8 mouse cellular contexts compared by ENCODE assay signal in genomic region chr11:99229641-99230260, GRCm38 (mm10). TPM values are rescaled to one million over a fixed set of nuclear protein-coding genes. Genes with fewer than 3 reads are reported as not detected.
DNase-seq lines count a peak whose midpoint lies in the region; ATAC-seq and TF ChIP-seq lines count a peak whose summit lies in the region.

No protein-coding gene starts in this region.

- H3K9me3 ChIP-seq in kidney, embryonic 15.5 days (replicated peaks), result no peaks in the 10 kb centered on the region
- no peaks in the 10 kb centered on the region for H3K9me3 ChIP-seq in forebrain, embryonic 14.5 days (replicated peaks; ENCODE audit: control insufficient read depth, low read length)
- H3K9me3 ChIP-seq in liver, postnatal 0 days (ENCODE audit: low read length), result no peaks in the 10 kb centered on the region

- under 1% methylated on average over 31 of the region's 31 CpGs for WGBS in kidney, embryonic 15.5 days
- WGBS in forebrain, embryonic 14.5 days, result under 1% methylated on average over 31 of the region's 31 CpGs
- WGBS in liver, postnatal 0 days (ENCODE audit: insufficient replicate concordance), result under 1% methylated on average over 31 of the region's 31 CpGs

- peak overlapping the region; percentile 88 for H3K4me3 ChIP-seq in kidney, embryonic 15.5 days (replicated peaks)
- peak overlapping the region; percentile 84 for H3K4me3 ChIP-seq in forebrain, embryonic 14.5 days (ENCODE audit: low read depth, low read length)
- H3K4me3 ChIP-seq in liver, postnatal 0 days (ENCODE audit: low read depth, low read length), result peak overlapping the region; percentile 93

- no peak for TF ChIP-seq EP300 in liver, postnatal 0 days (IDR thresholded peaks at IDR 0.05; ENCODE audit: low read depth)

- H3K27ac ChIP-seq in kidney, embryonic 15.5 days, result peak overlapping the region; percentile 98
- H3K27ac ChIP-seq in forebrain, embryonic 14.5 days (ENCODE audit: low read depth, low read length), result peak overlapping the region; percentile 100
- peak overlapping the region; percentile 96 for H3K27ac ChIP-seq in liver, postnatal 0 days (ENCODE audit: low read depth)

- H3K9ac ChIP-seq in kidney, embryonic 15.5 days, result peak overlapping the region; percentile 98
- peak overlapping the region; percentile 98 for H3K9ac ChIP-seq in forebrain, embryonic 14.5 days (ENCODE audit: low read length)
- H3K9ac ChIP-seq in liver, postnatal 0 days (replicated peaks), result peak overlapping the region; percentile 98

- intact Hi-C loops in left cerebral cortex, postnatal 4 days (cut with DNase I), result no loop called here

- H3K36me3 ChIP-seq in kidney, embryonic 15.5 days, result peaks cover 31% of the 10 kb centered on the region
- peaks cover 29% of the 10 kb centered on the region for H3K36me3 ChIP-seq in forebrain, embryonic 14.5 days (ENCODE audit: control insufficient read depth, insufficient read depth, low read length)
- H3K36me3 ChIP-seq in liver, postnatal 0 days (replicated peaks; ENCODE audit: insufficient read depth, low read length), result peaks cover 19% of the 10 kb centered on the region

- H3K4me2 ChIP-seq in kidney, embryonic 15.5 days, result peak overlapping the region; percentile 74
- H3K4me2 ChIP-seq in forebrain, embryonic 14.5 days (ENCODE audit: low read length), result peak overlapping the region; percentile 80
- H3K4me2 ChIP-seq in liver, postnatal 0 days (ENCODE audit: low read depth, low read length), result peak overlapping the region; percentile 98

- no peak for TF ChIP-seq CTCF in liver, postnatal 0 days (IDR thresholded peaks at IDR 0.05; ENCODE audit: low read depth)

- H3K27me3 ChIP-seq in kidney, embryonic 15.5 days, result no peaks in the 10 kb centered on the region
- H3K27me3 ChIP-seq in forebrain, embryonic 14.5 days (replicated peaks; ENCODE audit: control insufficient read depth, insufficient read depth, low read length), result no peaks in the 10 kb centered on the region
- no peaks in the 10 kb centered on the region for H3K27me3 ChIP-seq in liver, postnatal 0 days (ENCODE audit: insufficient read depth, low read length)

- DNase-seq in kidney, postnatal 25 days, result no peak
- peak; percentile 13 for DNase-seq in MEL-GATA-1-ER (ENCODE audit: extremely low read depth, low read depth)
- peak; percentile 33 for DNase-seq in forebrain, embryonic 14.5 days (ENCODE audit: low spot score)
- DNase-seq in liver, postnatal 0 days, result no peak
- DNase-seq in urinary bladder, adult 18-20 months (ENCODE audit: low spot score in 2 of 2), result no peak
- no peak for DNase-seq in left cerebral cortex, postnatal 4 days
- no peak for DNase-seq in cerebellum, adult 9-10 months

- peak; percentile 53 for ATAC-seq in kidney, embryonic 15.5 days (replicated peaks; ENCODE audit: low FRiP score)
- peak; percentile 65 for ATAC-seq in forebrain, embryonic 14.5 days
- ATAC-seq in liver, postnatal 0 days, result peak; percentile 74

- H3K4me1 ChIP-seq in kidney, embryonic 15.5 days, result peaks cover 23% of the 10 kb centered on the region
- peaks cover 12% of the 10 kb centered on the region; the same call in 1 of the 2 replicates for H3K4me1 ChIP-seq in forebrain, embryonic 14.5 days (ENCODE audit: control insufficient read depth, insufficient read depth, low read length)
- peaks cover 10% of the 10 kb centered on the region for H3K4me1 ChIP-seq in liver, postnatal 0 days (ENCODE audit: insufficient read depth)

RNA-seq across cellular contexts. Expression of gene Smarce1, which starts 1.1 kb away (rescaled TPM):
- polyA plus RNA-seq in kidney, embryonic 15.5 days (2015; fragmentation: Nextera tagmentation; extraction: Ambion mirVana), result 243 and 249 TPM in 2 replicates
- polyA plus RNA-seq in forebrain, embryonic 14.5 days (2014; fragmentation: Nextera tagmentation; extraction: Ambion mirVana), result 214 and 218 TPM in 2 replicates
- 57.4 and 61.0 TPM in 2 replicates for polyA plus RNA-seq in liver, postnatal 0 days (2015; fragmentation: Nextera tagmentation; extraction: Ambion mirVana)
- 100 to 1,000 TPM; 136 to 140 TPM for total RNA-seq in left cerebral cortex, postnatal 4 days (2021)

RNA-seq across cellular contexts. Expression of gene Krt222, which starts 14.1 kb away (rescaled TPM):
- polyA plus RNA-seq in kidney, embryonic 15.5 days (2015; fragmentation: Nextera tagmentation; extraction: Ambion mirVana), result 0.45 and 0.49 TPM in 2 replicates
- polyA plus RNA-seq in forebrain, embryonic 14.5 days (2014; fragmentation: Nextera tagmentation; extraction: Ambion mirVana), result 1.9 and 2.5 TPM in 2 replicates
- polyA plus RNA-seq in liver, postnatal 0 days (2015; fragmentation: Nextera tagmentation; extraction: Ambion mirVana), result 0.39 and 0.55 TPM in 2 replicates
- 10 to 100 TPM in 1 of 2 experiments, 1 to 10 TPM in 1; 9.2 to 10.8 TPM for total RNA-seq in left cerebral cortex, postnatal 4 days (2021)

RNA-seq across cellular contexts. Expression of gene Krt24, which starts 55.3 kb away (rescaled TPM):
- not detected in 2 replicates for polyA plus RNA-seq in kidney, embryonic 15.5 days (2015; fragmentation: Nextera tagmentation; extraction: Ambion mirVana)
- not detected in 2 replicates for polyA plus RNA-seq in forebrain, embryonic 14.5 days (2014; fragmentation: Nextera tagmentation; extraction: Ambion mirVana)
- polyA plus RNA-seq in liver, postnatal 0 days (2015; fragmentation: Nextera tagmentation; extraction: Ambion mirVana), result not detected in 2 replicates
- not detected for total RNA-seq in left cerebral cortex, postnatal 4 days (2021)

Comparison
In these comparisons a context has a peak if more than half of its experiments do, and no peak if none do; other contexts are left out.
1. DNase-seq: peak in MEL-GATA-1-ER (single experiment) and forebrain, embryonic 14.5 days (single experiment); none in kidney, postnatal 25 days (0 of 2), liver, postnatal 0 days (single experiment), urinary bladder, adult 18-20 months (0 of 2), left cerebral cortex, postnatal 4 days (single experiment) and cerebellum, adult 9-10 months (single experiment).
2. Peak in every context shown above with its lines, with median percentiles within 50 percentile points of each other: ATAC-seq, H3K27ac ChIP-seq, H3K4me2 ChIP-seq, H3K4me3 ChIP-seq and H3K9ac ChIP-seq.